Mouse (Mus musculus): ENCODE results near the gene Crb3.
"Not testable (repeated sequence)": the region's sequence is repeated elsewhere in the genome, so short reads cannot be mapped to it uniquely, and the experiment has no call there.

The Crb3 gene

DNA sequence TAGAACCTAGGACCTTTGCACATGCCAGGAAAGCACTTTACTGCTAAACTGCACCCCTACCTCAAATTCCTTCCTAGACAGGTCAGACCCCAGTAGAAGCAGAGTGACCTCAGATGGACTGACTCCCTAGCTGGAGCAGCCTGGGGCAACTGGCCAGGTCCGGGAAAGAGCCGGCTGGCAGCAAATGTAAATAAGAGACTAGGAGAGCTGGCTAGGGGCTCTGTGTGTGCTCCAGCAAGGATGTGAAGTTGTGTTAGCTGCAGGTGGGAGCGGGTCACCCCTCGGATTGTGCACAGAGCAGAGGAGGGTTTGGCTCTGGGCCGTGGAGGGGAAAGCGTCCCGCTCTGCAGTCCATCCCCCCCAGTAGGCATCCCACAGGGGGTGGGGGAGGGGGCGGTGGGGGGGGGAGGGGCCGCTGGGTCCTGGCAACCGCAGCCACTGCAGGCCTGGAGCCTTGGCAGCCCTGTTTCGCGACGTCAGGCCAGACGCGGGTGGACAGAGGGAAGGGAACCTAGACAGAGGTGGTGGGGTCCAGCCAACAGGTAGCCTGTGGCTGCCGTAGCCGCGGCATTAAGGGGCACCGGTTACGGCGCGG, at the start of gene Crb3:
Gene Crb3 (plus strand): TSS at position 215 of the 595 bp plus-strand sequence.
- in situ Hi-C loops (cut with MseI, MboI) = no loop called here

DNA sequence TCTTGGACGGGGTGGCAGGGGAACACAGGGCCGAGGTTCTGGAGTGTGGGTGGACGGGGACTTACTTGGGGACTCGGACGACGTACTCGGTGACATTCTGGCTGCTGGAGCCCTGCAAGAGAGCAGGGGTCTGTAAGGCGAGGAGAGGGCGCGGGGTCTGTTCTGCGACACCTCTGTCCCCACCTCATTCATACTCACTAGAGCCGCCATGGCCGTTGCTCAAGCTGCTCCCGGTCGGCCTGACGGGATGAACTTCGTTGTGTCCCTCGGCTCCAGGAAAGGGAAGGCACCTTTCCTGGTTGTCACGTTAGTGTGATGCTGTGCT, 48.0 kb upstream of the Crb3 start:
- in situ Hi-C loops (cut with MseI, MboI) = no loop called here

DNA sequence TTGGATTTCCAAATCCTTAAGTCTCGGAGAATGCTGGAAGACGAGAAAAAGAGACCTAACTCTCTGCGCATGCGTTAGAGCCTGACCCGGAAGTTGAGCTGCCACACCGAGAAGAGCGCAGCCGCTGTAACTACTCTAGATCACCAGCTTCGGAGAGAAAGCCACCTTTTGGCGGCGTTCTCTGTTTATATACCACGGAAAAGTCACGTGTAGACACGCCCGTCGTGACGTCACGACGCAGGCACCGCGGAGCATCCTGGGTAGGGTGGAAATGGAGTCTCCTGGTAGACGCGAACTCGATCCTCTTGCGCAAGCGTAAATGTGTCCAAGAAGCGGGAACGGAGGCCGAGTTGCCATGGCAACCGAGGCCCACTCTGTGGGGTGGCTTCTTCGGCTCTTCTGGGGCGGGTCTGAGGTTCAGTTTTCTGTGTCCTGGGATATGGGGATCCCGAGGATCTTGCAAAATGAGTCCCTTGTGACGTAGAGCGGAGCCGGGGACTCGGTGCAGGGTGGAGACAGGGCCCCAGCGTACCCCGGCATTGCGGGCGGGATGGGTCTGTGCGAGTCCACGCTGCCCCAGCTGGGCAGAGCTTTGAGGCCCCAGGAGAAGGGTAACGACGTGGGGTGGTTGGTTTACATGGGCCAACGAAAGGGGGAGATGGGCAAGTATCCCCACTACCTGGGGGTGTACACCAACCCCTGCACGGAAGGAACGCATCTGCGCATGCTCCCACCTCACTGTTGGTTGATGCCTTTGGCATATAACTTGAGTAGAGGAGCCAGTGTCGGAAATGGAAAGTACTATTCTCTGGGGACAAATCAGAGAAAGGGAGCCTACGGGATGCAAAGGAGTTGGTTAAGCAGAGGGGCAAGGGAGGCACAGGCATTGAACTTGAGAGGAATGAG, 47.4 kb upstream of the Crb3 start, which contains the start of the genes Gtf2f1 and Gm17949:
Gene Gtf2f1 (minus strand): TSS at position 53 of the 906 bp plus-strand sequence.
Gene Gm17949 (plus strand): TSS at position 234 of the 906 bp plus-strand sequence.
- in situ Hi-C loops (cut with MseI, MboI) = no loop called here

- in situ Hi-C loops (cut with MseI, MboI) = no loop called here
These were observed 46.6 kb upstream of the Crb3 start for GRCm38 (mm10) chr17:57012245-57012795.

GRCm38 (mm10) chr17:57019693-57020092, 39.2 kb upstream of the Crb3 start:
- in situ Hi-C loops (cut with MseI, MboI) = no loop called here

DNA sequence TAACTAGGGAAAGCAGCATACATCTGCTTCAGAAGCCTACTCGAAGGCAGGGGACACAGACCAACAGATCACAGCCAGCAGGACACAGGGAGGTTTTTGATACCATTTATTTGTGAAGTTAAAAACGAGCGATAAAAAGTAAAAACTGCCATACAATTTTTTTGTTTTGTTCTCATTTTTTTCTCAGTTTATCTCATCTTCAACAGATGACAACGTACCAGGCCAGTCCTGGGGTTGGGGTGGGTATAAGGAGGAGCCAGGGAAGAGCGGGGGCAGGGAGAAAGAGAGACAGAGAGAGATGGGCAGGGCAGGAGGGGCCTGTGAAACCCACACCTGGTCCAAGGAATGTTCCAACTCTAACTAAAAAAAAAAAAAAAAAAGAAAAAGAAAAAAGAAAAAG, 37.9 kb upstream of the Crb3 start:
- in situ Hi-C loops (cut with MseI, MboI) = no loop called here

DNA sequence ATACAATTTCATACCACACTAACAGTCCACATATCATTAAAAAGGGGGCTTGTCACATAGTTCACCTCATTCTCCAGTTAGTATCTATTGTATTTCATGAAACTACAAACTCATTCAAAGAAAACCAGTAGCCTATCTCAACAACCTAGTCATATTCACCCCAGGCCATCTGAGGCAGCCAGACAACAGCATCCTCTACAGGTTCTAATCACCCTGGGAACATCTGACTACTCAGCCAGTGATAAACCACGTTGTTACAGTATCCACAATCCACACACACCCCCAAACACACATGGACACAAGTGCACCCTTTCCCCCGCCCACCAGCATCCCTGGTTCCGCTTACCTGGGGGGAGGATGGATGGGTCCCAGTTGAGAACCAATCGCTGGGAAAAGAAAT, 31.4 kb upstream of the Crb3 start:
- in situ Hi-C loops (cut with MseI, MboI) = no loop called here

DNA sequence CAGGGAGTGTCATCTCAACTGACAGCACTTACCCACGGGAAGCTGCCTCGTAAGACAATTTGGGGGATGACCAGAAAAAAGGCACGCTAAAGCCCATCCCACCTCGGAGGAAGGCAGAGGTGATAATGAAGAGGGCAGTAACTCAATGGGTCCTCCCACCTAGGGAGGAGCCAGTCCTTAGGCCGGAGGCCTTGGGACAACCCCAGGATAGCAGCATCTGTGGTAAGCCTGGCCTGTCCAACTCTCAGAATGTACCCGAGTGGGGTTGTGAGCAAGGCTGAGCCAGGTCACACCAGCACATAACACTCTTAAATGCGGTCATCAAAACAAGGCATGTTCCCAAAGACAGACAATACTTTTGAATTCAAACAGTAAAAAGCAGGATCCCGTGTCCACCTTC, 29.2 kb upstream of the Crb3 start:
- in situ Hi-C loops (cut with MseI, MboI) = no loop called here

GRCm38 (mm10) chr17:57030931-57031660, 27.8 kb upstream of the Crb3 start, which contains the start of gene Khsrp:
Gene Khsrp (minus strand): TSS chr17:57031522.
- in situ Hi-C loops (cut with MseI, MboI) = no loop called here

DNA sequence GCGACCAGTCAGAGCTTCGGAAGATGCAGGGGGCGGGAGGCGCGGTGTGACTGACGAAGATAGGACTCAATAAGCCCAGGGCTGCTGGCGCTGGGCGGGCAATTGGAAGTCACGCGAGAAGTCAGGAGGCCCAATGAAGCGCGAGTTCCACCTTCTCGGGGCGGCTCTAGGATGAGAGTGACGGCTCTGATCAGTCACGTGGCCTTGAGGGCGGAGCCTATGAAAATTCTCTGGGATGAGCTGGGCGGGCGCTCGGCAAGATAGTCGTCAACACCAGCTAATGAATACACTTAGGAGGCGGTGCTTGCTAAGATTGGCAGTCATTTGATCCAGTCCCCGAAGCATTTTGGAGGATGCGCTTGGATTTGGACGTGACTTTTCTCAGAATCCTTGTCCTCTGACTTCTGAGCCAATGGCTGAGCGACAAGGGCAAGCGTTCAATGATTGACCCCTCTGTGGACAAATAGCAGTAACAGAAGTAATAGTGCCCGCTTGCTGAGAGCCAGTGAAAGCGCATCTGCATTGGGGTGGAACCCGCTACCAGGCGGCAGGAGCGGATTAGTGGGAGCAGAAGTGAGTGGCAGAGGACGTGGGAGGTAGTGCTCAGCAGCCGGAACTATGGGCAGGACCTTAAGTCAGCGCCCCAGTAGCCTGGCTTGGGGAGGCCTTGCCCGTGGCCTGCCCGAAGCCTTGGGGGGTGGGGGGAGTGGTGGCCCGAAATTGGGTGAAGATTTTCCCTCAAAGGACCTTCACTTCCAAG, 27.1 kb upstream of the Crb3 start:
- in situ Hi-C loops (cut with MseI, MboI) = no loop called here

DNA sequence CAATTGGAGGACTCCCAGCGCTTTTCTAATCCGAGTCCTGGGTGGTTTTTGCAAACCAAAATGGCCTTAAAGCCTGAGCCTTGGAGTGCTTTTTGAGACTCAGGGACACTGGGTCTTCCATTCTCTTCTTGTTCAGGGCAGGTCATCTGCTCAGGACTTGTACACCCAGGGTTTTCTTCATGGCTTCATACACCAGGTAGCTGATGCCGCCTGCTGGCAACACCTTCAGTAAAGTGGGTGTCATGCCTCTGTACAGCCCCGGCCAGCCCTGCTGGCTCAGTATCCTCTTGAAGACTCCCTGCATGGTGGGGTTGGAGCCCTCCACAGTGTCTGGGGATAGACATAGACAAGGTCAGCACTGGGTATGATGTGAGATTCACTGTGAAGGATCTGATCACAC, 26.1 kb upstream of the Crb3 start:
- in situ Hi-C loops (cut with MseI, MboI) = no loop called here

DNA sequence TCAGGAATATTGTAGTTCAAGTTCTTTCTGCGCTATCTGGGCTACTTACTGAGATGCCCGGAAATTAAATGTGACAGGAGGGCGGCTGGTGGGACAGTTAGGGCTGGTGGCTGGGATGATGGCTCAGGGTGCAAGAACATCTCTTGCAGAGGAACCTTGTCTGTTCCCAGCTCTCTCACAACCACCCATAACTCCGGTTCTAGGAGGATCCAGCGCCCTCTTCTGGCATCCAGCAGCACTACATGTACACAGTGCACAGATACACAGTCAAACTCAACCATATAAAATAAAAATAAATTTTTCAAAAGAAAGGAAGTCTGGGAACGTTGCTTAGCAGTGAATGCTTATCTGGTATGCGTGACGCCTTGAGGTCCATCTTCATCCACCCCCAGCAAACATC, 19.9 kb upstream of the Crb3 start:
- in situ Hi-C loops (cut with MseI, MboI) = no loop called here

- in situ Hi-C loops (cut with MseI, MboI) = no loop called here
These were observed 17.4 kb upstream of the Crb3 start, which contains the start of gene Slc25a41 for GRCm38 (mm10) chr17:57041554-57041953. Gene Slc25a41 (minus strand): TSS chr17:57041654.

- in situ Hi-C loops (cut with MseI, MboI) = no loop called here
These were observed 11.5 kb upstream of the Crb3 start for GRCm38 (mm10) chr17:57047406-57047805.

DNA sequence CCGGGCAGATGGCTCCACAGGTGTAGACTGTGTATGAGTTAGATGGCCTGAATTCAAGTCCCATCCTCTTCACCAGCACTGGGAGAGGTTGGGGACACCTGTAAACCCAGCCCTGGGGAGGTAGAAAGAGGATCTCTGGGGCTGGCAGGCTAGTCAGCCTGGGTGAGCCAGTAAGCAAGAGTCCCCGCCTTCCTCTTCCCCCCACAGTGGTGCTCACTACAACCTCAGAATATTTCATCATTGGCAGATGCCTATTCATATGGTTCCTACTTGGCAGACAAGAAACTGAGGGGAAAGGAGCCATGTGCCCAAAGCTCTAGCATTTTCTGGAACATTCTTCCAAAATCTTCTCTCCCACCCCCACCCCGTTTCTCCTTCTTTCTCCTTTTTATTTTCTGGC, 10.1 kb upstream of the Crb3 start:
- in situ Hi-C loops (cut with MseI, MboI) = no loop called here

DNA sequence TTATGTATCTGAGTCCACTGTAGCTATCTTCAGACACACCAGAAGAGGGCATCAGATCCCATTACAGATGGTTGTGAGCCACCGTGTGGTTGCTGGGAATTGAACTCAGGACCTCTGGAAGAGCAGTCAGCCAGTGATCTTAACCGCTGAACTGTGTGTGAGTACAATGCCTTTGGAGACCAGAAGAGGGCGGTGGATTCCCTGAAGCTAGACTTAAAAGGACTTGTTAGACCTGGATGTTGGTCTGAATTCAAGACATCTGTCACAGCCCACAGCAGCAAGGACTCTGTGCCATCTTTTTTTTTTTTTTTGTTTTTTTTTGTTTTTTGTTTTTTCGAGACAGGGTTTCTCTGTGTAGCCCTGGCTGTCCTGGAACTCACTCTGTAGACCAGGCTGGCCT, 7.2 kb upstream of the Crb3 start:
- in situ Hi-C loops (cut with MseI, MboI) = not testable (repeated sequence)

- in situ Hi-C loops (cut with MseI, MboI) = no loop called here
These were observed 2.7 kb upstream of the Crb3 start for GRCm38 (mm10) chr17:57056246-57056645.

- in situ Hi-C loops (cut with MseI, MboI) = no loop called here
These were observed 627 bp downstream of the Crb3 start, which contains the start of gene Slc25a23 for GRCm38 (mm10) chr17:57059486-57059977. Gene Slc25a23 (minus strand): TSS chr17:57059863.

- in situ Hi-C loops (cut with MseI, MboI) = no loop called here
These were observed 1.4 kb downstream of the Crb3 start for GRCm38 (mm10) chr17:57060231-57060801.

DNA sequence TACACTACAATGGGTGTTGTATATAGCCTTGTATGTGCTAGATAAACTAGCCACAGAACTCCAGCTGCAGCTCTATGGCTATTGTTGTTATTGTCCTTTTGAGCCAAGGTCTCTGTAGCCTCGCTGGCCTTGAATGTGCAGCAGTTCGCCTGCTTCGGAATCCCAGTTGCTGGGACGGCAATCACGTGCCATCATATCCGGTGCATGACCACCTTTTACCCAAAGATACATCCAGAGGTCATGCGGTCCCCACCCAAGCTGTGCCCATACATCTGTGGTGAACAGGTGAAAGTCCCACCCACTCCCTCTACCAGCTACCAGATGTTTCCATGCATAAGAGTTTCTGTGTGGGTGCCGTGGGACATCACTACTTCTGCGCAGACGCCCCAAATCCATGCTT, 2.2 kb downstream of the Crb3 start:
- in situ Hi-C loops (cut with MseI, MboI) = no loop called here

All from mouse trophoblast stem cell (cell line).